Mouse (Mus musculus): ENCODE results near the gene Angpt4. TPM values are rescaled to one million over a fixed set of nuclear protein-coding genes. Genes with fewer than 3 reads are reported as not detected.

Angpt4 gene
- total and polyA plus RNA-seq, 3 experiments: 0.23 to 1.0 (median 0.27) TPM

- H3K27me3 ChIP-seq (ENCODE audit: control insufficient read depth, insufficient read depth, low read length): no peaks in the 10 kb centered on the region
- no peak for TF ChIP-seq EP300 (IDR thresholded peaks at IDR 0.05; ENCODE audit: insufficient read depth, low read depth, low read length)
- TF ChIP-seq CTCF (IDR thresholded peaks at IDR 0.05): no peak
- TF ChIP-seq POLR2A (IDR thresholded peaks at IDR 0.05; ENCODE audit: insufficient read depth, low read depth, low read length): no peak
- DNase-seq: no peak
- H3K4me3 ChIP-seq: no peak overlapping the region
- 47% methylated on average over 3 of the region's 3 CpGs for WGBS
- H3K4me1 ChIP-seq (ENCODE audit: control insufficient read depth, insufficient read depth, low read length): no peaks in the 10 kb centered on the region
- no peak overlapping the region for H3K9ac ChIP-seq (ENCODE audit: low read depth, low read length)
- intact Hi-C loops (cut with DNase I): no loop called here
- H3K36me3 ChIP-seq (ENCODE audit: control insufficient read depth, insufficient read depth, low read length): no peaks in the 10 kb centered on the region
- H3K79me2 ChIP-seq (replicated peaks; ENCODE audit: control insufficient read depth, insufficient read depth, low read length): no peaks in the 10 kb centered on the region
- H3K27ac ChIP-seq: no peak overlapping the region
Observed at GRCm38 (mm10) chr2:151904636-151905035, 6.4 kb upstream of the Angpt4 start.

- TF ChIP-seq POLR2A (IDR thresholded peaks at IDR 0.05; ENCODE audit: insufficient read depth, low read depth, low read length) (no peak), CTCF (IDR thresholded peaks at IDR 0.05) (no peak), EP300 (IDR thresholded peaks at IDR 0.05; ENCODE audit: insufficient read depth, low read depth, low read length) (no peak)
Observed at GRCm38 (mm10) chr2:151907020-151907419, 4.0 kb upstream of the Angpt4 start.

GRCm38 (mm10) chr2:151909386-151909785 lies 1.6 kb upstream of the Angpt4 start:
- TF ChIP-seq CTCF (IDR thresholded peaks at IDR 0.05) (no peak), POLR2A (IDR thresholded peaks at IDR 0.05; ENCODE audit: insufficient read depth, low read depth, low read length) (no peak), EP300 (IDR thresholded peaks at IDR 0.05; ENCODE audit: insufficient read depth, low read depth, low read length) (no peak)
- intact Hi-C loops (cut with DNase I): no loop called here
- H3K36me3 ChIP-seq (ENCODE audit: control insufficient read depth, insufficient read depth, low read length): no peaks in the 10 kb centered on the region
- no peak overlapping the region for H3K27ac ChIP-seq
- no peak for DNase-seq
- no peaks in the 10 kb centered on the region for H3K27me3 ChIP-seq (ENCODE audit: control insufficient read depth, insufficient read depth, low read length)
- H3K79me2 ChIP-seq (replicated peaks; ENCODE audit: control insufficient read depth, insufficient read depth, low read length): no peaks in the 10 kb centered on the region
- peaks cover 2% of the 10 kb centered on the region; the same call in 1 of the 2 replicates for H3K4me1 ChIP-seq (ENCODE audit: control insufficient read depth, insufficient read depth, low read length)
- WGBS: 76% methylated on average over 3 of the region's 3 CpGs
- no peak overlapping the region for H3K4me3 ChIP-seq
- no peak overlapping the region for H3K9ac ChIP-seq (ENCODE audit: low read depth, low read length)

More at GRCm38 (mm10) chr2:151907020-151907419, 4.0 kb upstream of the Angpt4 start:
- 61% methylated on average over 2 of the region's 2 CpGs for WGBS
- intact Hi-C loops (cut with DNase I): no loop called here
- H3K27ac ChIP-seq: no peak overlapping the region
- no peaks in the 10 kb centered on the region for H3K36me3 ChIP-seq (ENCODE audit: control insufficient read depth, insufficient read depth, low read length)
- peaks cover 2% of the 10 kb centered on the region; the same call in 1 of the 2 replicates for H3K4me1 ChIP-seq (ENCODE audit: control insufficient read depth, insufficient read depth, low read length)
- H3K79me2 ChIP-seq (replicated peaks; ENCODE audit: control insufficient read depth, insufficient read depth, low read length): no peaks in the 10 kb centered on the region
- no peaks in the 10 kb centered on the region for H3K27me3 ChIP-seq (ENCODE audit: control insufficient read depth, insufficient read depth, low read length)
- DNase-seq: no peak
- H3K9ac ChIP-seq (ENCODE audit: low read depth, low read length): no peak overlapping the region
- H3K4me3 ChIP-seq: no peak overlapping the region

GRCm38 (mm10) chr2:151910498-151910897 lies 512 bp upstream of the Angpt4 start:
- TF ChIP-seq CTCF (IDR thresholded peaks at IDR 0.05): no peak
- no peak for TF ChIP-seq EP300 (IDR thresholded peaks at IDR 0.05; ENCODE audit: insufficient read depth, low read depth, low read length)
- no peak for TF ChIP-seq POLR2A (IDR thresholded peaks at IDR 0.05; ENCODE audit: insufficient read depth, low read depth, low read length)
- Histone ChIP-seq H3K79me2 (replicated peaks; ENCODE audit: control insufficient read depth, insufficient read depth, low read length) (no peaks in the 10 kb centered on the region), H3K4me3 (no peak overlapping the region), H3K4me1 (ENCODE audit: control insufficient read depth, insufficient read depth, low read length) (peaks cover 2% of the 10 kb centered on the region; the same call in 1 of the 2 replicates), H3K27ac (no peak overlapping the region), H3K9ac (ENCODE audit: low read depth, low read length) (no peak overlapping the region), H3K27me3 (ENCODE audit: control insufficient read depth, insufficient read depth, low read length) (no peaks in the 10 kb centered on the region), H3K36me3 (ENCODE audit: control insufficient read depth, insufficient read depth, low read length) (no peaks in the 10 kb centered on the region)
- no peak for DNase-seq
- intact Hi-C loops (cut with DNase I): no loop called here
- 42% methylated on average over 5 of the region's 5 CpGs for WGBS

- Histone ChIP-seq H3K27ac (no peak overlapping the region), H3K27me3 (ENCODE audit: control insufficient read depth, insufficient read depth, low read length) (no peaks in the 10 kb centered on the region), H3K9ac (ENCODE audit: low read depth, low read length) (no peak overlapping the region), H3K79me2 (replicated peaks; ENCODE audit: control insufficient read depth, insufficient read depth, low read length) (no peaks in the 10 kb centered on the region), H3K4me1 (ENCODE audit: control insufficient read depth, insufficient read depth, low read length) (peaks cover 2% of the 10 kb centered on the region; the same call in 1 of the 2 replicates), H3K36me3 (ENCODE audit: control insufficient read depth, insufficient read depth, low read length) (no peaks in the 10 kb centered on the region), H3K4me3 (no peak overlapping the region)
- intact Hi-C loops (cut with DNase I): no loop called here
- 74% methylated on average over 3 of the region's 3 CpGs for WGBS
- TF ChIP-seq CTCF (IDR thresholded peaks at IDR 0.05): no peak
- no peak for DNase-seq
Observed at GRCm38 (mm10) chr2:151911751-151912150, 741 bp downstream of the Angpt4 start.

- Histone ChIP-seq H3K4me1 (ENCODE audit: control insufficient read depth, insufficient read depth, low read length) (peaks cover 2% of the 10 kb centered on the region; the same call in 1 of the 2 replicates), H3K79me2 (replicated peaks; ENCODE audit: control insufficient read depth, insufficient read depth, low read length) (no peaks in the 10 kb centered on the region), H3K27ac (no peak overlapping the region), H3K9ac (ENCODE audit: low read depth, low read length) (no peak overlapping the region), H3K4me3 (no peak overlapping the region), H3K36me3 (ENCODE audit: control insufficient read depth, insufficient read depth, low read length) (no peaks in the 10 kb centered on the region), H3K27me3 (ENCODE audit: control insufficient read depth, insufficient read depth, low read length) (no peaks in the 10 kb centered on the region)
- intact Hi-C loops (cut with DNase I): no loop called here
- WGBS: 68% methylated on average over 5 of the region's 5 CpGs
- DNase-seq: no peak
- TF ChIP-seq EP300 (IDR thresholded peaks at IDR 0.05; ENCODE audit: insufficient read depth, low read depth, low read length) (no peak), POLR2A (IDR thresholded peaks at IDR 0.05; ENCODE audit: insufficient read depth, low read depth, low read length) (no peak), CTCF (IDR thresholded peaks at IDR 0.05) (no peak)
Observed at GRCm38 (mm10) chr2:151914120-151914519, 3.1 kb downstream of the Angpt4 start.

Data from heart, adult 2 months (tissue).